Mouse (Mus musculus) heart, postnatal 10 days (tissue): ENCODE data around the gene Dapl1. TPM values are rescaled to one million over a fixed set of nuclear protein-coding genes. Genes with fewer than 3 reads are reported as not detected.
A peak's percentile ranks its signal among the peaks of the same experiment; 100 is the strongest.

ENCODE experiments used
- DNase-seq, 2 experiments: peaks; one replicate each; pipeline ENCODE4 v3.0.0; 2021
- intact Hi-C: fragments of 180-260 bp; cut with DNase I; formaldehyde crosslinking; loops from one replicate; pipeline ENCODE4 v1.15.1; 2025
- total RNA-seq, 2 experiments: library from RNA; stranded (reverse); gene quantifications; 2 replicates each; pipeline ENCODE4 v1.2.3; 2021

The Dapl1 gene
- total RNA-seq = not detected

DNA sequence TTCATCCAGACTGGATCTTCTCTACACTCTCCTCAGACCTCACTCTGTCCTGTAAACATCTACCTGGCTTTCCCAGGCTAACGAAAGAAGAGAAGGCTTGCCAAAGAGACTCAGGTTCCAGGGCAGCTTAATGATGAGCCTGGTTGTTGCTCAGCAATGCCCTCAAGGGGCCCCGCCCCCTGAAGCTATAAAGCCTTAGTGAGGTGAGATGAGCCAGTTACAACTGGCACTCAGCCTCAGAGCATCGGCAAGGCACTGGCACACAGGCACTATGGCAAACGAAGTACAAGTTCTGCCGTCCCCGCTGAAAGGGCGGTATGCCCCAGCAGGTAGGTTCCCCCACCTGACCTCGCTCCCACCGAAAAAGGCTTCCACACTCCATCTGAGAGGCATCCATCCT is at the start of gene Dapl1:
TSS of gene Dapl1 (plus strand) at position 216 of the 400 bp plus-strand sequence.
- DNase-seq = peak; percentile 30 to 32
- intact Hi-C loops = no loop called here

DNA sequence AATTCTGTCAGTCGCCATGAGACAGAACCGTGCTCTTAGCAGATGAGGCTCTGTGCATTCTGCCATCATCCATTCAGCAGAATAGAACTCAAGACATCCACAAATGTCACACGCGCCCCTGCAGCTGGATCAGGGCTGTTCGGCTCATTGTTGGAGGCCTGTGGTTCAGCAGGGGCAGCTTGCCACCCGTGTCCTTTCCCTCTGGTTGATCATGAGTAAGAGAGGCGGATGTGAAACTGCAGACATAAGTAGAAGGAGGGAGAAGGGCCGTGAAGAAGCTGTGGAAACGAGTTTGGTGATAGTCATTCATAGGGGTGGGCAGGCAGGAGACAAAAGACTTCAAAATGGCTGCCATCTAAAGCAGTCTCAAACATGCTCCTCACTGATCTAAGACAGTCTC is 49.6 kb upstream of the Dapl1 start:
- no peak for DNase-seq
- intact Hi-C loops = loop anchor here (5.0 kb wide), 4 partner anchors 273 to 753 kb away; partner anchors contain the start of genes Ccdc148 and Pkp4

DNA sequence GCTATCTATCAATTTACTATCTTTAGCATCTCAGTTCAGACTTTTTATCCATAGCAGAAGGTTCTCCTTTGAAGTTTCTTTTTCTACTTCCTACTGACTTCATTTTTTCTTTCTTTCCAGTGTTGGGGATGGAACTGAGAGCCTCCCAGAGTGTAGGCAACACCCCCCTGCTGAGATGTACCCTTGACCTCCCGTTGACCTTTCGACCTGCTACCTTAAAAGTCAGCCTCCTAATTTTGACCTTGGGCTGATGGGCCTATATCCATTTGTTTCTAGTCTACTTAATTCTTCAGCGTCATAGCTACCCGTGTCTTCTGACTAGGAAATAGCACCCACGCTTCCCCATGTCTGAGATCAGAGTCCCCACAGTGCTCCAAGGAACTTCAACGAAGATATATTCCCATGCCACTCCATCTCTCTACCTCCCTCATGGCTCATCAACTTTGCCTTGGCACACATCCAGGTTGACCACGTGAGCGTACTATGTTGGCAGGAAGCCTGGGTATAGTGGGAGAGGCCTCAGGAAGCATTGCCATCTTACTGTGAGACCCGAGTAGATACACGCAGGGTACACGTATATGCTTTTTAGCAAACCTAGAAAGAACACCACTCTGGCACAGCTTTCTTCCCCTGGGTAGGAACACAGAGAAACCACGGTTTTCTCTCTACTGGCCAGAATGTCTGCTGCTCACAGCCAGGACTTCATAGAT is 46.6 kb upstream of the Dapl1 start:
- intact Hi-C loops = loop anchor here (1.0 to 5.0 kb wide), 6 partner anchors 37 to 756 kb away; partner anchors contain the start of genes Ccdc148 and Pkp4
- DNase-seq = peak; percentile 84 to 86

DNA sequence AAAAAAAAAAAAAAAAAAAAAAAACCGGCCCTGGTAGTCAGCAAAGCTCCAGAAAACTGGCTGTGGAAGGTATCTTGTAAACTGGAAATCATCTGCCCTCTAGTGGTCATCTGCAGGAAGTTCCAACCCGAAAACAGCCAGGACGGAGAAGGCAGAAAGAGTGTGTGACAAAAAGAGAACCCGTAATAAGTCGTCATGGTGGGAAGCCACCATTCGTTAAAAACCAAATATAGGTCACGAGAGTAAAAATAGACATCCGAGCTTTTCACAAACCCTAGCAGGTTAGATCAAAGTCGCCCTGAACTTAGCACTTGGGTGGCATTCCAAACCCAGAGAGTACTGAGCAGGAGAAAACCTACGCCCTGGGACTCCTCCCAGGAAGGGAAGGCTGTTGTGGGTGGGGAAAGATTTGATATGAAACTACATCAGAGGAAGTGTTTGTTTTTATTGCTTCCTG is 45.9 kb upstream of the Dapl1 start:
- peak; percentile 84 to 85 for DNase-seq
- intact Hi-C loops = loop anchor here (1.0 to 5.0 kb wide), 6 partner anchors 38 to 756 kb away; partner anchors contain the start of genes Ccdc148 and Pkp4

DNA sequence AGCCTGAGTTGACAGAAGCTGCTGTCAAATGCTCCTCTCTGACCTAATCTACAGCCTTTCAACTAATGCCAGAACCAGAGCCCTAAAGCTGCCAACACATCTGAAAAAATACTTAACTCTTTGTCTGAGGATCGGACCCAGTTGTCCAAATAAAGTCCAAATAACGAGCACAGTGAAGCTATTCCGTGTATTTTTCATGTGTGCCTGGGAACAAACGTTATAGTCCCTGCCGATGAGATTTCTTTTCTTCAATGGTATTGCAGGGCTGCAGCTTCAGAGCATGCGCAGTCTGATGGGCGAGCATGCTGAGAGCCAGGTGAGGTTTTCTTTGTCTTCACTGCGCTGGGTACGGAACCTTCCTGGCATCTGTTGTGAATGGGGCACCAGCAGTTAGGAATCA is 44.6 kb upstream of the Dapl1 start:
- no peak for DNase-seq
- intact Hi-C loops = loop anchor here (2.0 to 5.0 kb wide), 5 partner anchors 39 to 758 kb away; partner anchors contain the start of genes Ccdc148 and Pkp4

DNA sequence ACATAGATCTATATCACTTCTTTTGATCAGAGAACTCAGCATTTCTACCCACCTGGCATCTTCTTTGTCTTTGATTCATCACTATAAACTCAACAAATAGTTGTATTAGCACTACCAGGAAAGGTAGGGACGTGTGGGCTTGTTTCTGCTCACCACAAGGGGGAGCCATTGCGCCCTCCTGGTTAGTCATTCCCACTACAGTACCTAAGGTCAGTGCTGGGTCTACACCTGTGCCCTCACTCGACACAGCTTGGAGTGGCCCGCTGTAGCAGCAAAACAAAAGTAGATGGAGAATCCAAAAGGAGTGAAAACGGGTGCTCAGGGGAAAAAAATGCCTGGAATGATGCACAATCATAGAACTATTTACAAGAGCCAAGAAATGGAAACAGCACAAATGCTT is 44.0 kb upstream of the Dapl1 start:
- peak; percentile 61 to 75 for DNase-seq
- intact Hi-C loops = no loop called here

DNA sequence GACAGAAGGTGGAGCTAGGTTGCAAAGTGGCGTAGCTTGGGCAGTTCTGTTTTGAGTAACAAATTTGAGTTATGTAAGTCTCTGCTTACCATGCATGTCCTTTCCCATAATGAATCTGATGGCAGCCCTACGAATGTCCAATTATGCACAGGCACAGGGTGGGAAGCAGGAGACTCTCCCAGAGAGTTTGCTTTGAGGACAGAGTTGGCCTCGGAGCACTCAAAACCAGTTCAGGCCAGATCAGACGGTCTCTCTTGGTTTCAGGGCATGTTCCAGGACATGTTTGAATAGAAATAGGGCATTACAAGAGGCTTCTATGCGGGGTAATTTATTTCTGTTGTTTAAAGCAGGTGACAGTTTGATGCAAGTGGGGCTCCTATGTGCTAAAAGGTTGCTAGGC is 42.8 kb upstream of the Dapl1 start:
- DNase-seq = no peak
- intact Hi-C loops = no loop called here

DNA sequence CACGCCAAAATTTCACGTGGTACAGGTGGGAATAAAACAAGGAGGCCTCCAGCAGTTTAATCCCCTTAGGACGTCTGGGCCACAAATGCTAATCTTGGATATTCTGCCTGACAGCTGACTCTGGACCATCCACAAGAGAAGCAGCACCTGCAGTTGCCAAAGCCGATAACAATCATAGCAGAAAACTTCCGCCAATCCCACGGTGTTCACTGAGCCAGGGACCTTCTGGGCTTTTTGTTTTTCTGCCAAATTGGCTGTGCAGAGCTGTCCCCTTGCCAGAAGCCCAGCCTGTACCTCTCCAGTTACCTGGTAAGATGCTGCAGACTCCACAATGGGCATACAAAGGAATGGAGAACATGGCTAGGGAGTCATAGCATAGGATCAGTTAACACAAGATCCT is 37.8 kb upstream of the Dapl1 start:
- no peak for DNase-seq
- intact Hi-C loops = no loop called here

DNA sequence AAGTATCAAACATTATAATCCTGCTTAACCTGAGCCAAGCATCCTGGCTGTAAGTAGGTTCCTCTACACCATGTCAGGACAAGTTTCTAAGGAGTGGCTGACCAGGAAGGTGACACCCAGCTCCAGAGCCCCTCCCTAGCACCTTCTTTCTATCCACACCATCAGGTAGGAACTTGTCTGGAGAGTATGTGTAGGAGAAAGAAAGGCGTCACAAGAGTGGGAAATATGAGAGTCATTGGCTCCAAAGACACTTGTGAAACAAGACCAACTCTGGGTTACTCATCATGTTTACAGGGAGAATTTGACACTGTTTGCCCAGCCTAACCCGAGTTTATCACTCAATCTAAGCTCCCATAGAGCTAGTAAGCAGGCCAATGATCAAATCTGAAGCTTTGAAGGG is 36.7 kb upstream of the Dapl1 start:
- DNase-seq = no peak
- intact Hi-C loops = no loop called here

DNA sequence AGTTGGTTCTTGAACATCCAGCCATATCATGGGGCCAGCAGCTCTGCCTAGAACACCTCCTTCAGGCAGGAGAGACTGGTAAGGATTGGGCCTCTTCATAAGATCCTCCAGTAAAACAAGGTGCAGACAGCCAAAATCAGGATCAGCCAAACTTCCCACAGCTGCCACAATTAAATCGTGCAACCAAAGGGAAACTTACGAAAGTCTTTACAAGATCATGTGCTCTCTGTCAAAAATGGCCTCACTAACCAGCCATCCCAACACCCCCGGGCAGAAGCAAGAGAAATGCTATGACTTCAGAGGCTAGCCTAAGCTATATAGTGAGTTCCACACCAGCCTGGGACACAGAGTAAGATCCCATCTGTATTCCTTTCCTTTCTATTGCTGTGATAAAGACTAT is 35.9 kb upstream of the Dapl1 start:
- DNase-seq = no peak
- intact Hi-C loops = no loop called here

DNA sequence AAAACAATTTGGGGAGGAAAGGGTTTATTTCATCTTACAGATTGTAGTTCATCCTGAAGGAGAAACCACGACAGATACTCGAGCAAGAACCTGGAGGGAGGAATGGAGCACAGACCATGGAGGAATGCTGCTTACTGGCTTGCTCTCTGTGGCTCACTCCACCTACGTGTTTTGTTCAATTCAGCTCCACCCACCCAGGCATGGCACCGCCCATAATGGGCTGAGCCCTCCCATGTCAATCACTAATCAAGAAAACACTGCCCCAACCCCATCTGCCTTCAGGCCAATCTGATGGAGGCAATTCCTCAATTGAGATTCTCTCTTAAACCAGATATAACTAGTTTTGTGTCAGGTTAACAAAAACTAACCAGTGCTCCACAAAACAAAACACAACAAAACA is 35.5 kb upstream of the Dapl1 start:
- DNase-seq = no peak
- intact Hi-C loops = no loop called here

DNA sequence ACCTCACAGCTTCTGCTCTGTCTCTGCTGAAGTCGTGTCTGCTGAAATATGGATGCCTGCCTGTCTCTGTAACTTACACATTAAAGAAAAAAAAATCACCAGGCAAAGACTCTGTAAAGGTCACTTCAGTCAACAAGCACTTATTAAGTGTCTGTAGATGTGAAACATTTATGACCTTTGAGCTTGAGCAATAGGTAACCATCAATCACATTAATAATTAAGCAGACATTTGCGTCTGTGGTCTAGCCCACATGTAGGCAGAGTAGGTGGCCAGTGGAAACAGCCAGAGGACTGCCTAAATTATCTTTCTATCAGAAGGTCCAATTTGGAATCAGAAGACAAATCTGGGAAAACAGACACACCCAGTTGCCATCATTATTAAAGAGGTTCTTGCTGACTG is 32.8 kb upstream of the Dapl1 start:
- intact Hi-C loops = no loop called here
- DNase-seq = no peak

DNA sequence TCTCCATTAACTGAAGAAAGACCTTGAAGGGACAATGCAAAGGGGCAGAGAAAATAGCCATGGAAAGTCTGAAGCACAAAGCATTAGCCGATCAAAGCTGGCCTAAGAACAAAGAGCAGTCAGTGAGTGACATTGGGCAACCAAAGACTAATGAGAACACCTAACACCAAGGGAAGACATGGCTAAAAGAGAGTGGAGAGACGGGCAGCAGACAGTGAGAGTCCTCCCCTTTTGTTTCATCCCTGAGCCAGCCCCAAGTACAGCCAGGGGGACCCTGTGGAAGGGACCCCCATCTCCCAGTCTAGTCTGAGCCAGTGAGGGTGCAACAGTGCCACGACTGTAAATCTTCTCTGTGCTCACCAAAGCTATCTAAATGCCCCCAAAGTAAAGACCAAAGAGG is 32.4 kb upstream of the Dapl1 start:
- no peak for DNase-seq
- intact Hi-C loops = no loop called here

DNA sequence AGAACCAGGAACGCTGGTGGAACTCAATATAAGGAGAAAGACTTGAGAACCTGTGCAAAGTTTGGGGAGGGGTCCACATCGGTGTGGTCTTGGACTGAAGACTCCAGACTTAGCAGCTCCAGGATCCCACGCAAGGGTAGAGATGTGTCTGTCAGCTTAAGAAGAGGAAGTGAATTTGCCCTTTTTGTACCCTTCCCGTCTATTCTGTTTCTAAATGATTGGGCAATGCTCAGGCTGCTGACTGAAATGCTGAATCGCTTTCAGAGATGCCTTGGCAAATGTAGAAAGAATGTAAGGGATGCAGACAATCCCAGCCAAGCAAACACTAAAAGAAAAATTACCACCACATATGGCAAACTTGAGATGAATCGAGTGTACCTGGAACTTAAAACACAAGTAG is 22.4 kb upstream of the Dapl1 start:
- intact Hi-C loops = no loop called here
- no peak for DNase-seq

DNA sequence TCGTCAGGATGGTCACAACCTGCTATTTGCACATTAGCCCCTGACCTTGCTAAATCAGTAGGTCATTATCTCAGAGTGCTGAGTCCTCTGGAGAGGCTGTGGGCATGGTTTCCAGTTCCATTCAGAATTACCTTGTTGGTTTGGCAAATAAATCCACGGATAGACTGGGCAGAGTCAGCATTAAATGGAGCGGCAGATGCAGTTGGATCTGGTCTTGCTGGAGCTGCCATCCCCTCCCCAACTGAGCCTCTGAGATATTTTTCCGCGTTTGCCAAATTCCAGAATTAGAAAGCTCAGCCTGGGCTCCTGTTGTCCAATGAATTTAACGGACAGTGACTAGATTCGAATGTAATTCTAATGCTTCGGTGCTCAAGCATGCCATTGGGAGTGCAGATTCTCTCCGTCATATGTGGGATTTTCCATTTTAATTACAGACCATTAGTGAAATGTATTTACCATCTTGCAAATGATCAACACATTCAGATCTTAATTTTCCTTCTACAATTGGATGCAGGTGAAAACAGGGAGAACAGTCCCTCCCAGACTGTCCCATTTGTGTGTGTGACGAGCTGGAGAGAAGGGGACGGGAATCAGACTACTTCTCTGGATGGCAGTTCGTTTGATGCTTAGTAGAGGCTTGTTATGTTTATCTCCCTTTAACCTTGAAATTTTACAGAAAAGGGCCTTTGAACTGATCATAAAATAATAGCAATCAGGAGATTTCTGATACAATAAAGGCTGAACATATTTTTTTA is 20.8 kb upstream of the Dapl1 start:
- intact Hi-C loops = no loop called here
- DNase-seq = no peak

DNA sequence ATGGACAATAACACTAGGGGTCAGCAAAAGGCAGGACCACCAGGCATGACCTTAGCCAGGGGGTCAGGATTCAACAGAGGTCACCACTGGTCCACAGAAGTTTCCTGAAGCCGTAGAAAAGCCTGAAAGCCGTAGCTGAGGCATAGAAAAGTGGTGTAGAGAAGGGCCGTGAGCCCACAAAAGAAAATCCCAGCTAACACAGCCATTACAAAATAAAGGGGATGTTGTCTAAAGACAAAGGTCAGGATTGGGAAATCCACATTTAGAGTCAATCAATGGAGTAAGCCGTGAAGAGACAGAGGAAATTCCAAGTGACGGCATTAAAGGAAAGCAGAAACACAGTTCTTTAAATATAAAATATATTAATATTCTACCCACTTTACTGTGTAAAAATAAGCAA is 18.8 kb upstream of the Dapl1 start:
- intact Hi-C loops = no loop called here
- DNase-seq = no peak

DNA sequence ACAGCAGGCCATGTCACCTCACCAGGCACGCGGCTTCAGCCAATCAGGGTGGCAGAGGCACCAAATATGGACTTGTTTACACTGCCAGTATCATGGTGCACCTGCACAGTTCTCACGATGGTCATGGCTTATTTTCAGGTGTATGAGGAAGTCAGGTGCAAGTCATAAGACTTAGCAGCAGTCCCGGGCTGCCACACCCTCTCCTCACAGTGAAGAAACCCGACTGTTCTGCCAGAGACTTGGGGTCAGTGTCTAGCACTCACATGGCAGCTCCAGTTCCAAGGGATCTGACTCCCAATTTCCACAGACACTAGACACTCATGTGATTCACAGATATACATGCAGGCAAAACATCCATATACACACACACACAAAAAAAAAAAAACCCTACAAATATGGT is 18.1 kb upstream of the Dapl1 start:
- DNase-seq = no peak

DNA sequence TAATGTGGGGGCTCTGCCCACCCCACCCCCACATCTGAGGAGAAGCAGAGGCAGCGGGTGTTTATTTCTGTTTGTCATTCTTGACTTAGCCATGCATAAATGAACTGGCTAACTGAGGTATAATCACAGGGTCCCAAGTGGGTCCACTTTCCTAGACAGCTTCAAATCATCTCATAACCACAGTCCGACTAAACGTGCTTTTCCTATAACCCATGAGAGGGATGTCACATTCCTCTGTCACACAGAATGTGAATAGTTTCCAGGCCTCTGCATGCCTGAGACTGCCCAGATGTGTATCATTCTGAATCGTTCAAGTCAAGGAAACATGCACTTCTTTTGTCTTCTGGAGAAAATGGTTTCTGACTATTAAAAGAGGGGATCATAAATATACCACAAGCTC is 17.4 kb upstream of the Dapl1 start:
- intact Hi-C loops = no loop called here
- no peak for DNase-seq

More for the DNA sequence above, 18.1 kb upstream of the Dapl1 start:
- intact Hi-C loops = no loop called here

DNA sequence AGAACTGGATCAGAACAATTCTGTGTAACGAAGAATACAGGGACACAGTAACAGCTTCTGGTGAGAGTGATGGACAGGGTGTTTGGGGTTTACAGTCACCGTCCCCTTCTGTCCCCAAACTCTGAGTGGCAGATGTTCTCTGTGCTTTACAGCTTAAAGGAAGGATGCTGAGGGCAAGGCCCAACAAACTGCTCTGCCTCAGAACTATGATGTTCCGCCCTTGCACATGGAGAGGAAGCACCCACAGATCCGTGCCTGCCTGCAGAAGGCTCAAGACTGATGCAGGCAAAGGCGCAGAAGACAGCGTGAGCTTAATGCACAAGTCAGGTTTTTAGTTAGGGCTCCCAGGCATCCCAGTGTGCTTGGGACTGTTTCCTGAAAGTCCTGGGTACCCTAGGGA is 16.5 kb upstream of the Dapl1 start:
- intact Hi-C loops = no loop called here

DNA sequence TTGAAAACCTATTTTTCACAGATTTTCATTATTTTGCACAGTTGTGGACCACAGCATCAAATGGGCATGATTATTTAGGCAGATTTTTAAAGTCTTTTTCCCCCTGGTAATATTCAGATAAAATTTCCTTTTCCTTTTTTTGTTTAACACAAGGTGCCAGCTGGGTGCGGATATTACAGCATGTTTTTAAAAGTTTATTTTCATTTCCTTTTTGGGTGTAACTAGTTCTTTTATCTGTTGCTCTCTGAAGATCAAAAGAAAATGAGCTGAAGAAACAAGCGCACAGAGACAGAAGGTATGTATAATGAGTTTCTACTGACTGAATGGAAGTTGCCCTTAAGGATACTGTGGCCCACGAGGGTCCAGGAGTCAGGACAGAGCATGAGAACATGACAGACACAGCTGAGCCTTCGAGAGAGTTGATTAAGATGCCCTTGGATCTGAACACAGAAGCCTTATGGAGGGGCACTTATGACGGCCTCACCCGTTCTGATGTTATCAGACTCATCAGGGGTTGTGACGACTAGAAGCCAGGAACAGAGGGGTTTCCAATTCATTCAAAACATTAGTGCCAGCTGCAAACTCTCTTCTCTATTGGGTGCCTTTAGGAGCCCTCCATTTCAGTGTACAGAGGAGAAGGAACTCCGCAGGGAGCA is 14.7 kb upstream of the Dapl1 start:
- intact Hi-C loops = no loop called here
- no peak for DNase-seq

More for the DNA sequence above, 16.5 kb upstream of the Dapl1 start:
- DNase-seq = no peak

DNA sequence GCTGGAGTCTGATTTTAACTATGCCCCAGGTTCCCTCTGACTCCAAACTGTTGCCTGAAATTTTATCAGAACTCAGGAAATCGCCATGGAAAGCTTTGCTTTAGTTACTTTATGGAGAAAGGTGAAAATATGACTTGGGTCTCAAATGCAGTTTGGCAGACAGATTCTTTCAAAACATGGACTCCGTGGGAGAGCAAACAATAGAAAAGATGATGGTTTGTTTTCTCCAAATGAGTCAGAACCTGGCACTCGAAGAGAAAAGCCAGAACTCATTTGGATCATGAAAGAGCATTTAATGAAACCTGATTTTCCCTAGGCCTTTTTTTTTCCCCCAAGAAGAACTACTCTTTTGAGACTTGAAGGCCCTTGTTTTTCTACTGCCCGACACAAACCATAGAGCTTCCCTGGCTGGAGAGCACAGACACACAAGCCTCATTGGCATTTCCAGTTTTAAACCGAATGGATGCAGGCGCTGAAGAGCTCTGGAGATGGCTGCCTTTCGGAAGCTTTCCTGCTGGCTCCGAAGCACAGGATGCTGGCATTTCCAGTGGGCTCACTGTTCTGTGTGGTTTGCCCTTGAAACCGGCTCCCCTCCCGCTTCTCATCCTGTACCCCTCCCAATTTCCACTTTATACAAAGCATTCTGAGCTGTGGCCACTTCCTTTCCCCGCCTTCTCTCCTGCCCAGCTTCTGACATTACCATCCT is 14.0 kb upstream of the Dapl1 start:
- intact Hi-C loops = no loop called here
- peak; percentile 8 to 31 for DNase-seq
